Mouse (Mus musculus): ENCODE results near the gene Ifi47.
"Not testable (repeated sequence)": the region's sequence is repeated elsewhere in the genome, so short reads cannot be mapped to it uniquely, and the experiment has no call there.

Gene Ifi47

GRCm38 (mm10) chr11:49076001-49076757 lies at the start of gene Ifi47:
Gene Ifi47 (plus strand): TSS chr11:49076587.
- not testable (repeated sequence) for DNase-seq (ENCODE audit: extremely low spot score, low spot score)

DNA sequence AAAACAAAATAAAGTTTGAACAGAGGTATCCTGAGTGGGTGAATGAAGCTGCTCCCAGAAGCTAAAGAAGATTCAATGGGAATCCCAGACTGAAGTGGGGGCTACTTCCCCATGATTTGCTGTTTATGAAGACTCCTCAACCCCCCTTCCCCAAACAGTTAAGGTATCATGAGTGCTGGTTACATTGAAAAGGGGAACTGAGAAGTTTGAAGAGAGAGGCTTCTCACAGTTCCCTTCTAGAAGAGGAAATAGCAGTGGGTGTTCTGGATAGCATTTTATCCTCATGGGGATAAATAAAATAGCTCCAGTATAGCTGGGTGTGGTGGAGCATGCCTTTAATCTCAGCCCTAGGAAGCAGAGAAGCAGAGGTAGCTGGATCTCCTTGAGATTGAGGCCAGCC lies 26.3 kb upstream of the Ifi47 start:
- DNase-seq (ENCODE audit: extremely low spot score, low spot score): not testable (repeated sequence)

GRCm38 (mm10) chr11:49051093-49051891 lies 25.1 kb upstream of the Ifi47 start, which contains the start of gene 9930111J21Rik2:
Gene 9930111J21Rik2 (minus strand): TSS chr11:49051242.
- not testable (repeated sequence) for DNase-seq (ENCODE audit: extremely low spot score, low spot score)

- not testable (repeated sequence) for DNase-seq (ENCODE audit: extremely low spot score, low spot score)
Observed at GRCm38 (mm10) chr11:49051894-49052293, 24.5 kb upstream of the Ifi47 start.

DNA sequence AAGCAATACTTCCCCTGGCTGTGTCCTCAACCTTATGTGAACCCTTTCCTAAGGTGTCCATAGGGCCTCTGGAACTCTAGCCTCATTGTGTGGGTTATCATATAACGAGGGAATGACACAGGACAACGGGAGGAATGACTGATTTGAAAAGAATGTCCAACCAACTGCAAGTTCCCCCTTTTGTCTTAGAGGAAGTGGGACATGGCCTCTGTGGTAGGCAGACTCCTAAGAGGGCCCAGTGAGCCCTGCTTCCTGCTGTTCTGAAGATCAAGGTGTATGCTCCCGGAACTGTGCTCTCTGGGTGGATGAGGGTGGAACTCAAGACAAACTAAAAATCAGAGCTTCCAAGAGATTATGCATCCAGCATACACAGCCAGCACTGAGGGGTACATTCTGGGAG lies 16.3 kb upstream of the Ifi47 start:
- DNase-seq (ENCODE audit: extremely low spot score, low spot score): not testable (repeated sequence)

DNA sequence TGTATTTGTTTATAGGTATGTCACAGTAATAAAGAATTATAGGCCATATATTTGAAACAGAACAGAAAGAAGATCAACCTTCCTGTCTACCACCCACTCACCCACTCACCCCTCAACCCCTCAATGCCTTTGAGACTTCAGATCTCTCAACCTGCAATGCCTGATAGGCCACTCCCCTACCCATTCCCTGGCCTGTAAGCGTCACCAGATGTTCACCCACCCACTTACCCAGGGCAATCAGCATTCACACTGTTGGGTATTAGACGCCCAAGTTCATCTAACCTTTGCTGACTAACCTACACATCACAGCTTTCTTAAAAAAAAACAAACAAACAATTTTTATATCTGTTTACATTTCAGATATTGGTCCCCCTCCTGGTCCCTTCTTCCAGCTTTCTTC lies 14.5 kb upstream of the Ifi47 start:
- not testable (repeated sequence) for DNase-seq (ENCODE audit: extremely low spot score, low spot score)

DNA sequence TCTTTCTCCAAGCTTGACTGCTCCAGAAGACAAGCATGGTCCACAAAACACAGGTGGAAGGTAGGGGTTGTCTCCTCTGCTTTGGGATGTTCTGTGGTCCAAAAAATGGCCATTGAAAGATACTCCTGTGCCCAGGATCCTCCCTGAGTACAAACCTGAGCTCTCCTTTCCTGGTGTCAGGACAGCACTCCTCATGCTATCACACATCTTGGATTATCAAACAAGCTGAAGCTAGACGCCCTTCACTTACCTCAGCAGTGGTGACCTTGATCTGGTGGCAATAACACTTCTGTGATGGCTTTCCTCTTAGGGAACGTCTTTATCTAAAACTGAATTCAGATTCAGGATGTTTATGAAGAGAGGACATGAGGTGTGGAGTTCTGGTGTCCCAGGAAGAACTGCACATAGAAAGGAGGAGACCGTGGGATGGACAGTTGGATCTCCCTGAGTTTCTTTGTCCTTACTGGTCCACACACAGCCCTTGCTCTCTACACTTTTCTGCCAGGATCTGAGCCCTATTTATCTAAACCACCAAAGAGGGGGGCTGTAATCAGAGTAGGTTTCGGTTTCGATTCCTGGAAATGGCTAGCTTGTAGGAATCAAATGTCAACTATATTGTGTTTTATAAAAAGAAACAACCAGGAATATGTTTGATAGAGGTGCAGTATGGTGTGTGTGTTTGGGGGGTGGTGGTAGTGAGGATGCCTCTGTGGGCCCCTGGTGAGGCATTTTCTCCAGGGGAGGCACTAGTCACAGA lies 12.5 kb upstream of the Ifi47 start, which contains the start of gene Tgtp2:
Tgtp2 (minus strand) TSS at position 494 of the 757 bp plus-strand sequence.
- not testable (repeated sequence) for DNase-seq (ENCODE audit: extremely low spot score, low spot score)

- DNase-seq (ENCODE audit: extremely low spot score, low spot score): no peak
Observed at GRCm38 (mm10) chr11:49068358-49068757, 8.0 kb upstream of the Ifi47 start.

DNA sequence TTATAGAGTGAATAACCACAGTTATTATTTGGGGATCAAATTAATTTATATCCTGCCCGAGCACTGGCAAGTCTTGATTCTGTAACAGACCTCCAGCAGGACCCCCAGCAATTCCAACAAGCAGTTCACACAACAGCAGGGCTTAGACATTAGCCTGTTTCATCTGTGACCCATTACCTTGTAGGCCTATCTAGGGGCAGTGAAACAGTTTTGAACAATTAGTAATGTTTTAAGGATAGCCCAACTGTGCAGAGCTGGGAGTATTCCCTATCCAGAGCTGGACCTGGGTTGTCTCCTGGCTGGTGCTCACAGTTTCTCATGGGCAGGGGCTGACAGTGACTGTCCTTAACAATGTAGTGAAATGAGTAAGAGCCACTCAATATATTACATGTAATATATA lies 625 bp downstream of the Ifi47 start:
- no peak for DNase-seq (ENCODE audit: extremely low spot score, low spot score)

GRCm38 (mm10) chr11:49078719-49079118 lies 2.3 kb downstream of the Ifi47 start:
- DNase-seq (ENCODE audit: extremely low spot score, low spot score): no peak

DNA sequence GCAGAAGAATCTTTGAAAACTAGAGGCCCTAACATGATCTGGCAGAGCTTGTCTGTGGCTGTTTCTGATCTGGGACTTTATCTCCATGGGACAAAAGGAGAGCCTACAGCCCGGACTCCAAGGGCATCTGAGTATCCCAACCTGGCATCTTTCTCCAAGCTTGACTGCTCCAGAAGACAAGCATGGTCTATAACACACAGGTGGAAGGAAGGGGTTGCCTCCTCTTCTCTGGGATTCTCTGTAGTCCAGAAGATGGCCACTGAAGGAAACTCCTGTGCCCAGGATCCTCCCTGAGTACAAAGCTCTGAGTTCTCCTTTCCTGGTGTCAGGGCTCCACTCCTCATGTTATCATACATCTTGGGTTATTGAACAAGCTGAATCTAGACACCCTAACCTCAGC lies 4.2 kb downstream of the Ifi47 start:
- DNase-seq (ENCODE audit: extremely low spot score, low spot score): no peak

DNA sequence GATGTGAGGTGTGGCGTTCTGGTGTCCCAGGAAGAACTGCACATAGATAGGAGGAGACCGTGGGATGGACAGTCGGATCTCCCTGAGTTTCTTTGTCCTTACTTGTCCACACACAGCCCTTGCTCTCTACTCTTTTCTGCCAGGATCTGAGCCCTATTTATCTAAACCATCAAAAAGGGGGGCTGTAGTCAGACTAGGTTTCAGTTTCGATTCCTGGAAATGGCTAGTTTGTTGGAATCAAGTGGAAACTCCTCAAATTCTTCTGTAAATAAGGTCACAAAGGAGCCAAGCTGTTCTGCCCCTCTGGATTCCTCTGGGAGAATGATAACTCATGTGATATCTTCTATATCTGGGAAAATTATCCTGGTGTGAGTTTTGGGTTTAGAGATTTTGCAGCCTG lies 5.0 kb downstream of the Ifi47 start:
- DNase-seq (ENCODE audit: extremely low spot score, low spot score): no peak

GRCm38 (mm10) chr11:49081886-49082285 lies 5.5 kb downstream of the Ifi47 start:
- no peak for DNase-seq (ENCODE audit: extremely low spot score, low spot score)

DNA sequence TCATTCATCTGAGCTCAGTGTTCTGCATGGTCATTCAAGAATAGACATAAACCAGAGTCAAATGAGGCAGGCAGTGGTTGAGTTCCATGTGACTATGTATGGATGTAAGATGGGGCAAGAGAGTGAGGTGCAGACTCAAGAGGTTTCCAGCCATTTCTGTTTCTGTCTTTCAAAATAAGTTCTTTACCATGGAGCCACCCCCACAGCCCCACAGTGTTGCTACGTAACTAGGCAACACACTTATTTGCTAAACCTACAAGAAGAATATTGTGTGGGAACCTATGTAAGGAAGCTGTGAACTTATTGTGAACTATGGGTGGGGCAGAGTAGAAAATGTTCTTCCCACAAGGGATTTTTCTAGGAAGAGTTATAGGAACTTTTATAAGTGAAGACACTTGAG lies 6.8 kb downstream of the Ifi47 start:
- DNase-seq (ENCODE audit: extremely low spot score, low spot score): no peak

- DNase-seq (ENCODE audit: extremely low spot score, low spot score): no peak
Observed at GRCm38 (mm10) chr11:49083808-49084207, 7.4 kb downstream of the Ifi47 start.

GRCm38 (mm10) chr11:49084385-49084784 lies 8.0 kb downstream of the Ifi47 start:
- DNase-seq (ENCODE audit: extremely low spot score, low spot score): no peak

- no peak for DNase-seq (ENCODE audit: extremely low spot score, low spot score)
Observed at GRCm38 (mm10) chr11:49084875-49085274, 8.5 kb downstream of the Ifi47 start.

- DNase-seq (ENCODE audit: extremely low spot score, low spot score): no peak
Observed at GRCm38 (mm10) chr11:49086858-49087361, 10.5 kb downstream of the Ifi47 start.

DNA sequence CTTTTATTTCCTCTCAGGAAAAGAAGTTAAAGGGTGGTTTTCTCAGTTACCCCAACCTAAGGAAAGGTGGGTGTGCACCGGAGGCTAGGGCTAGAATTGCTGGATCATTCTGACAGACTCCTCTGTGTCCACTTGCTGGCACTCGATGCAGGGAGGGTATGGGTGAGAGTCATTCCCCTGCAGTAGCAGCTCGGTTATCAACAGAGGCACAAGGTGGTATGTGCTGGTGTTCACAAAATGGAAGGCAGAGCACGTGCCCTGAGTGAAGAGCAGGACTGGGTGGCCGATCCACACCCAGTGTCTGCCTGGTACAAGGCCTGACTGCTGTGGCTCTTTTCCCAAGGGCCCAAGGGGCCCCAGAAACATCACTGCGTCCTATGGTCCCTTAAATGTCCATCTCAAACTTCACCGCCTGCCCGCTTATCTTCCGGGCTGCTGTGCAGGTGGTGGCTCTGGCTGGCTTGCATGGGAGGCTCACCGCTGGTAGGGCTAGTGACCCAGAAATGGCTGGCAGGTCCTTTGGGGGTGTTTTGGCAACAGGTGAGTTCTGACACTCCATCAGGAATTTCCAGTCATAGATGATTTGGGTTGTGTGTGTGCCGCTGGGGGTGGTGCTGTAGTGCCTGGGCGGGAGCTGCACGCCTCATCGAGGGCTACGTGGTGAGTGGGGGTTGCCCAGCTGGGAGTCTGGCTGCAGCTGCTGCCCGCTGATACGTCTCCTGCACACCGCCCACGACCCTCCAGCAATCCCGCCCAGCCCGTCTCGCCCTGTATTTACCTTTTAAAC lies 11.6 kb downstream of the Ifi47 start:
- DNase-seq (ENCODE audit: extremely low spot score, low spot score): no peak

DNA sequence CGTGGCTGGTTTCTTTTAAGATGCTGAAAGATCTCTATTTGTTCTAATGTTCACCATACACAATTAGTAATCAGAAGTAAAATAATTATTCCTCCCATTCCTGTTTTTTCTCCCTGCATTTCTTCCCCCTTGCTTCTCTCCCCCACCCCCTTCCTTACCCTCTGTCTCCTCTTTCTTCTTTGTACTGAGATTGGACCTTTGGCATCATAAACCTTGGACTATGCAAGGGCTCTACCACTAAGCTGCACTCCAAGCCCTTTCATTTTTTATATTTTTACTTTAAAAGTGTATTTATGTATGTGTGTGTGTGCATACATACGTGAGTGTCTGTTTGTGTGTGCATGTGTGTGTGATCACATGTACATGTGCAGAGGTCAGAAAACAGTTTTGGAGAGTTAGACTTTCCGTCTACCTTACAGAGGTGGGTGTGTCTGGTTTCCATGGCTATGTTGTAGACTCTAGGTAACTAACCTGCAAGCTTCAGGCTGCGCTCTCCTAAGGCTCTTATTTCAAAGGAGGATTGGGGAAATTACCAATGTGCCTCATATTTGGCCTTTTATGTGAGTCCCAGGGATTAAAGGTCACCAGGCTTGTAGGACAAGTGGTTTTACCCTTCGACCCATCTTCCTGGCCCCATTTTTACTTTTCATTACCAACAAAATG lies 12.7 kb downstream of the Ifi47 start:
- no peak for DNase-seq (ENCODE audit: extremely low spot score, low spot score)
